Mouse (Mus musculus) erythroblast, embryonic 14.5 days (primary cell): Measurements from ENCODE around the gene 4930402H24Rik. TPM values are rescaled to one million over a fixed set of nuclear protein-coding genes. Genes with fewer than 3 reads are reported as not detected.

Experiments used
- H3K27me3 ChIP-seq: 2 replicates; pipeline ENCODE4 v1.6.1; 2012; ENCODE audit warnings: inconsistent platforms; ENCODE audit not compliant: control insufficient read depth
- H3K36me3 ChIP-seq: 2 replicates; pipeline ENCODE4 v1.6.1; 2012; ENCODE audit warnings: mild to moderate bottlenecking, inconsistent platforms; ENCODE audit not compliant: control insufficient read depth
- H3K4me1 ChIP-seq: 2 replicates; pipeline ENCODE4 v1.6.1; 2012; ENCODE audit warnings: inconsistent platforms; ENCODE audit not compliant: control insufficient read depth
- H3K4me3 ChIP-seq: replicated peaks from 2 replicates; pipeline ENCODE3; 2012; ENCODE audit warnings: moderate library complexity, mild to moderate bottlenecking, inconsistent platforms
- H3K9me3 ChIP-seq: 2 replicates; pipeline ENCODE4 v1.6.1; 2012; ENCODE audit warnings: low read length, inconsistent platforms, mixed read lengths; ENCODE audit not compliant: control insufficient read depth
- GATA1 ChIP-seq: IDR thresholded peaks from 2 replicates; pipeline ENCODE4 v1.6.1; 2012; ENCODE audit warnings: low read length, inconsistent platforms, mixed read lengths
- TAL1 ChIP-seq: IDR thresholded peaks from 3 replicates; pipeline ENCODE4 v1.6.1; 2012; ENCODE audit warnings: low read length, inconsistent platforms, mixed read lengths
- polyA plus RNA-seq: library from polyadenylated mRNA; stranded (reverse); fragments of >175 nt; gene quantifications from 2 replicates; pipeline ENCODE4 v1.2.3, GENCODE M21; 2012

4930402H24Rik gene
- polyA plus RNA-seq, 1 experiment = 0.11 TPM

- Histone ChIP-seq H3K9me3 (0 out of 2 replicates have a peak, but pooled peaks cover 2% of the 10 kb centered on the region), H3K4me3 (no peak overlapping the region), H3K36me3 (peaks cover 56% of the 10 kb centered on the region), H3K27me3 (no peaks in the 10 kb centered on the region), H3K4me1 (no peaks in the 10 kb centered on the region)
- TF ChIP-seq GATA1 = no peak
- no peak for TF ChIP-seq TAL1
Measured at GRCm38 (mm10) chr2:130731855-130732254, 174.4 kb downstream of the 4930402H24Rik start.

- H3K27me3 ChIP-seq = no peaks in the 10 kb centered on the region
- H3K4me3 ChIP-seq = no peak overlapping the region
- TF ChIP-seq GATA1 = no peak
- no peak for TF ChIP-seq TAL1
- no peaks in the 10 kb centered on the region for H3K4me1 ChIP-seq
- H3K9me3 ChIP-seq = 0 out of 2 replicates have a peak, but pooled peaks cover 2% of the 10 kb centered on the region
- peaks cover 62% of the 10 kb centered on the region for H3K36me3 ChIP-seq
Measured at GRCm38 (mm10) chr2:130730746-130731145, 175.5 kb downstream of the 4930402H24Rik start.

GRCm38 (mm10) chr2:130728906-130729585, 177.2 kb downstream of the 4930402H24Rik start:
- Histone ChIP-seq H3K27me3 (no peaks in the 10 kb centered on the region), H3K9me3 (0 out of 2 replicates have a peak, but pooled peaks cover 2% of the 10 kb centered on the region), H3K36me3 (peaks cover 57% of the 10 kb centered on the region), H3K4me1 (no peaks in the 10 kb centered on the region), H3K4me3 (no peak overlapping the region)
- TF ChIP-seq GATA1 = no peak
- TF ChIP-seq TAL1 = no peak

- Histone ChIP-seq H3K9me3 (0 out of 2 replicates have a peak, but pooled peaks cover 2% of the 10 kb centered on the region), H3K4me3 (no peak overlapping the region), H3K36me3 (peaks cover 63% of the 10 kb centered on the region), H3K27me3 (no peaks in the 10 kb centered on the region), H3K4me1 (no peaks in the 10 kb centered on the region)
- TF ChIP-seq TAL1 (no peak), GATA1 (no peak)
Measured at GRCm38 (mm10) chr2:130727752-130728151, 178.5 kb downstream of the 4930402H24Rik start.

GRCm38 (mm10) chr2:130724369-130724768, 181.8 kb downstream of the 4930402H24Rik start:
- no peak overlapping the region for H3K4me3 ChIP-seq
- H3K27me3 ChIP-seq = no peaks in the 10 kb centered on the region
- no peaks in the 10 kb centered on the region for H3K4me1 ChIP-seq
- TF ChIP-seq GATA1 = no peak
- TF ChIP-seq TAL1 = no peak
- H3K36me3 ChIP-seq = peaks cover 49% of the 10 kb centered on the region
- 0 out of 2 replicates have a peak, but pooled peaks cover under 1% of the 10 kb centered on the region for H3K9me3 ChIP-seq

GRCm38 (mm10) chr2:130717951-130718350, 188.3 kb downstream of the 4930402H24Rik start:
- Histone ChIP-seq H3K27me3 (no peaks in the 10 kb centered on the region), H3K9me3 (no peaks in the 10 kb centered on the region), H3K4me1 (no peaks in the 10 kb centered on the region), H3K4me3 (no peak overlapping the region), H3K36me3 (peaks cover 26% of the 10 kb centered on the region)
- TF ChIP-seq GATA1 (no peak), TAL1 (no peak)

GRCm38 (mm10) chr2:130707057-130707456, 199.1 kb downstream of the 4930402H24Rik start:
- Histone ChIP-seq H3K36me3 (peaks cover 7% of the 10 kb centered on the region), H3K27me3 (no peaks in the 10 kb centered on the region), H3K9me3 (no peaks in the 10 kb centered on the region), H3K4me3 (no peak overlapping the region), H3K4me1 (no peaks in the 10 kb centered on the region)
- no peak for TF ChIP-seq TAL1
- TF ChIP-seq GATA1 = no peak

GRCm38 (mm10) chr2:130706602-130707001, 199.6 kb downstream of the 4930402H24Rik start:
- Histone ChIP-seq H3K9me3 (no peaks in the 10 kb centered on the region), H3K4me1 (no peaks in the 10 kb centered on the region), H3K27me3 (no peaks in the 10 kb centered on the region), H3K36me3 (peaks cover 7% of the 10 kb centered on the region), H3K4me3 (no peak overlapping the region)
- TF ChIP-seq GATA1 (no peak), TAL1 (no peak)

GRCm38 (mm10) chr2:130705178-130705577, 201.0 kb downstream of the 4930402H24Rik start:
- Histone ChIP-seq H3K27me3 (peaks cover 3% of the 10 kb centered on the region), H3K9me3 (no peaks in the 10 kb centered on the region), H3K4me3 (no peak overlapping the region), H3K4me1 (no peaks in the 10 kb centered on the region), H3K36me3 (peaks cover 7% of the 10 kb centered on the region)
- TF ChIP-seq GATA1 (no peak), TAL1 (no peak)
